Mouse (Mus musculus) bone marrow macrophage, adult 2 months (primary cell): Measurements from ENCODE around the gene Txnip.

Experiments used
- CTCF ChIP-seq: IDR thresholded peaks from 2 replicates; pipeline ENCODE4 v1.5.1; 2012; ENCODE audit warnings: low read depth, mild to moderate bottlenecking, low read length, moderate library complexity
- POLR2A ChIP-seq: IDR thresholded peaks from 2 replicates; pipeline ENCODE4 v1.6.1; 2012; ENCODE audit warnings: mild to moderate bottlenecking, low read depth, low read length, borderline replicate concordance

GRCm38 (mm10) chr3:96555999-96556614 lies 1.6 kb upstream of the Txnip start:
- TF ChIP-seq CTCF (no peak), POLR2A (no peak)
